Mouse (Mus musculus): ENCODE results near the gene Rasgef1a.

DNA sequence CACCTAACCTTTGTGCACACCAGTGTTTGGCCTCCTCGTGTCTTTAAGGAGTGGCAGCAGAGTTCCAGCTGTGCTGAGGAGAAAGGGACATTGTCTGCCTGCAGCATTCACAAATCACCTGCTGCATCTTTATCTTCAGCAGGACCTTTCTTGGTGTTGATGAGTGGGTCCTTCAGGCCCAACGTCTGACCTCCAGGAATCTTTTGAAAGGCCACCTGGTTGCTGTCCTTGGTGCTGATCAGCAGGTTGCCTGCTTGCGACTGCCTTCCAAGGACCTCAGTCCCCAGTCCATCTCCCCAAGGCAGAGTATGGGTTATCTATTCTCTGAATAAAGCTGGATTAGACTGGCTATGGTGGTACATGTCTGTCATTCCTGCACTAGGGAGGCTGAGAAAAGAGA lies 10.0 kb upstream of the Rasgef1a start:
- TF ChIP-seq POLR2A (IDR thresholded peaks at IDR 0.05; ENCODE audit: low read depth, low read length) (no peak), CTCF (IDR thresholded peaks at IDR 0.05; ENCODE audit: extremely low read depth, insufficient read depth, insufficient read length, insufficient replicate concordance) (no peak)

All from spleen, adult 2 months (tissue).